Mouse (Mus musculus): ENCODE data around the gene Sgpp1. TPM values are rescaled to one million over a fixed set of nuclear protein-coding genes. Genes with fewer than 3 reads are reported as not detected.
"Not testable (repeated sequence)": the region's sequence is repeated elsewhere in the genome, so short reads cannot be mapped to it uniquely, and the experiment has no call there.

The Sgpp1 gene
- polyA plus RNA-seq, 1 experiment from 2014 or later, result 24.1 TPM

DNA sequence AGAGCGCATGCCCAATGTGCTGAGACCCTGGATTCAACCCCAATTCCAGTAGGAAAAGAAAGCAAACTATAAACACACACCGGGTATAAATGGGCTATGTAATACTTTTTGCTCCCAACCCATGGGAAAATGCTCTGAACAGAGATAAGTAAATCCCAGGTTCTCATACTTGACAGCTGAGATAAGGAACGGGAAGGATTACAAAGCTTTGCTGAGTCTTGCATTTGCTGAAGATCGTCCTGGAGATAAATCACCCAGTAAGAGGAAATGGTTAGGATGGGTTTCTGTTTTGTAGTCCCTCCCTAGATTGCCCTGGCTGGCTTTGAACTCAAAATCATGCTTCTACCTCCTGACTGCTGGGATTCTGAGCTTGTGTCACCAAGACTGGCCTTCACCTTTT, 48.2 kb downstream of the Sgpp1 start:
- WGBS, result 23% methylated on average over 4 of the region's 4 CpGs
- H3K27me3 ChIP-seq (replicated peaks; ENCODE audit: control insufficient read depth, insufficient read depth, low read length), result no peaks in the 10 kb centered on the region
- TF ChIP-seq CTCF (IDR thresholded peaks at IDR 0.05; ENCODE audit: low read depth), result no peak
- no peaks in the 10 kb centered on the region for H3K36me3 ChIP-seq (ENCODE audit: control insufficient read depth, insufficient read depth)
- no peak overlapping the region for H3K9ac ChIP-seq (ENCODE audit: low read depth, low read length)
- H3K4me3 ChIP-seq (ENCODE audit: low read depth, low read length), result no peak overlapping the region
- no peak for ATAC-seq
- no peak overlapping the region for H3K27ac ChIP-seq (ENCODE audit: low read depth, low read length)
- H3K4me2 ChIP-seq (replicated peaks; ENCODE audit: low read depth), result no peak overlapping the region
- H3K9me3 ChIP-seq (ENCODE audit: control insufficient read depth), result no peaks in the 10 kb centered on the region
- no peaks in the 10 kb centered on the region for H3K4me1 ChIP-seq (replicated peaks; ENCODE audit: control insufficient read depth, insufficient read depth, low read length)

- not testable (repeated sequence) for H3K27me3 ChIP-seq (replicated peaks; ENCODE audit: control insufficient read depth, insufficient read depth, low read length); H3K4me1 ChIP-seq (replicated peaks; ENCODE audit: control insufficient read depth, insufficient read depth, low read length); H3K9me3 ChIP-seq (ENCODE audit: control insufficient read depth); ATAC-seq; H3K36me3 ChIP-seq (ENCODE audit: control insufficient read depth, insufficient read depth); H3K9ac ChIP-seq (ENCODE audit: low read depth, low read length); H3K4me3 ChIP-seq (ENCODE audit: low read depth, low read length); H3K27ac ChIP-seq (ENCODE audit: low read depth, low read length); H3K4me2 ChIP-seq (replicated peaks; ENCODE audit: low read depth)
- WGBS, result 84% methylated on average over 4 of the region's 4 CpGs
Observed at GRCm38 (mm10) chr12:75684026-75684425, 51.5 kb downstream of the Sgpp1 start.

DNA sequence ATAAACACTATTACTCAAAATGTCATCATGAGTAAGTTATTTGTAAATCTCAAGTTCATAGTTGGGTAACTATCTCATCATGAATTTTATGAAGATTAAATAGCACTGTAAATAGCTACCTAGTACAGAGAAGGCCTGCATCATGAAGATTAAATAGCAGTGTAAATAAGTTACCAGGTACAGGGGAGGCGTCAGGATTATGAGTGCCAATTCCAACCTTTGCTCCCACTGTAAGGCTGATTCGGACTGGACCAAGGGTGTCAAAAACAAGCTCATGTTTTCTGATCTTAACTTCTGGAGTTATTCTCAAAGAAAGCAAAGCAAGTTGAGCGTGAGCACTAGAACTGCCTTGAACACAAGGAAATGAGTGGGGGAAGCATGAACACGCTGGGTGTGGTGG, 51.9 kb downstream of the Sgpp1 start:
- H3K4me1 ChIP-seq (replicated peaks; ENCODE audit: control insufficient read depth, insufficient read depth, low read length), result no peaks in the 10 kb centered on the region
- H3K9me3 ChIP-seq (ENCODE audit: control insufficient read depth), result no peaks in the 10 kb centered on the region
- H3K27ac ChIP-seq (ENCODE audit: low read depth, low read length), result no peak overlapping the region
- TF ChIP-seq CTCF (IDR thresholded peaks at IDR 0.05; ENCODE audit: low read depth), result no peak
- H3K36me3 ChIP-seq (ENCODE audit: control insufficient read depth, insufficient read depth), result no peaks in the 10 kb centered on the region
- H3K4me3 ChIP-seq (ENCODE audit: low read depth, low read length), result no peak overlapping the region
- H3K27me3 ChIP-seq (replicated peaks; ENCODE audit: control insufficient read depth, insufficient read depth, low read length), result no peaks in the 10 kb centered on the region
- H3K4me2 ChIP-seq (replicated peaks; ENCODE audit: low read depth), result no peak overlapping the region
- WGBS, result 69% methylated on average over 4 of the region's 4 CpGs
- ATAC-seq, result peak; percentile 72
- H3K9ac ChIP-seq (ENCODE audit: low read depth, low read length), result no peak overlapping the region

DNA sequence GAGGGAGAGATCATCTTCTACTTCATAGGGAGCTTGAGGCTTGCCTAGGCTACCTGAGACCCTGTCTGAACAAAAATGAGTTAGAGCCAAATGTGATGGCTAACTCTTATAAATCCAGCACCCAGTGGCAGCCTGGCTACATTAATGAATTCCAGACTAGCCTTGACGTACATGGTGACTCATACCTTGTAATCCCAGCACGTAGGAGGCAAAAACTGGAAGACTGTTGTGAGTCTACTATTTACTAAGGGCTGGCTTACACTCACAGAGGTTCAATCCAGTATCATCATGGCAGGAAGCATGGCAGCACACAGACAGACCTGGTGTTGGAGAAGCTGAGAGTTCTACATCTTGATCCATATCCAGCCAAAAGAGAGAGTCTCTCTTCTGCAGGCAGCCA, 52.7 kb downstream of the Sgpp1 start:
- ATAC-seq, result no peak
- TF ChIP-seq CTCF (IDR thresholded peaks at IDR 0.05; ENCODE audit: low read depth), result no peak

GRCm38 (mm10) chr12:75681101-75681500, 54.4 kb downstream of the Sgpp1 start:
- no peak for TF ChIP-seq CTCF (IDR thresholded peaks at IDR 0.05; ENCODE audit: low read depth)
- no peak for ATAC-seq
- no peak overlapping the region for H3K4me3 ChIP-seq (ENCODE audit: low read depth, low read length)
- no peaks in the 10 kb centered on the region for H3K27me3 ChIP-seq (replicated peaks; ENCODE audit: control insufficient read depth, insufficient read depth, low read length)
- no peaks in the 10 kb centered on the region for H3K36me3 ChIP-seq (ENCODE audit: control insufficient read depth, insufficient read depth)
- H3K4me1 ChIP-seq (replicated peaks; ENCODE audit: control insufficient read depth, insufficient read depth, low read length), result no peaks in the 10 kb centered on the region
- no peak overlapping the region for H3K4me2 ChIP-seq (replicated peaks; ENCODE audit: low read depth)
- 80% methylated on average over 4 of the region's 4 CpGs for WGBS
- H3K9me3 ChIP-seq (ENCODE audit: control insufficient read depth), result no peaks in the 10 kb centered on the region
- H3K27ac ChIP-seq (ENCODE audit: low read depth, low read length), result no peak overlapping the region
- H3K9ac ChIP-seq (ENCODE audit: low read depth, low read length), result no peak overlapping the region

More for the DNA sequence above, 52.7 kb downstream of the Sgpp1 start:
- Histone ChIP-seq H3K36me3 (ENCODE audit: control insufficient read depth, insufficient read depth) (no peaks in the 10 kb centered on the region), H3K4me3 (ENCODE audit: low read depth, low read length) (no peak overlapping the region), H3K27me3 (replicated peaks; ENCODE audit: control insufficient read depth, insufficient read depth, low read length) (no peaks in the 10 kb centered on the region), H3K4me1 (replicated peaks; ENCODE audit: control insufficient read depth, insufficient read depth, low read length) (no peaks in the 10 kb centered on the region), H3K27ac (ENCODE audit: low read depth, low read length) (no peak overlapping the region), H3K9me3 (ENCODE audit: control insufficient read depth) (no peaks in the 10 kb centered on the region), H3K4me2 (replicated peaks; ENCODE audit: low read depth) (no peak overlapping the region), H3K9ac (ENCODE audit: low read depth, low read length) (no peak overlapping the region)
- WGBS, result 69% methylated on average over 2 of the region's 2 CpGs

DNA sequence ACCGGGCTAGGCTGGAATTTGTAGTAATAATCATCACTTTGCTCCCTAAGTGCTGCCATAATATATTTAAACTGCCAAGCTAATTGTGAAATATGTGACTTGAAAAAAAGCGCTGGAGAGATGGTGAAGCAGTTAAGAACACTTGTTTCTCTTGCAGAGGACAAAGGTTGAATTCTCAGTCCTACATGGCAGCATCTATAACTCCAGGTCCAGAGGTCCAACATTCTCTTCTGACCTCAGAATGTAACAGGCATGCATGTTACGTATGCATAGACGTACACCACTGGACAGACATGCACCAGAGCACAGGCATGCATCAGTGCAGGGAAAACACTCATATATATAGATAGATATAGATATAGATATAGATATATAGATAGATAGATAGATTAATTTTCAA, 57.1 kb downstream of the Sgpp1 start:
- H3K9me3 ChIP-seq (ENCODE audit: control insufficient read depth), result no peaks in the 10 kb centered on the region
- no peak overlapping the region for H3K4me3 ChIP-seq (ENCODE audit: low read depth, low read length)
- H3K4me1 ChIP-seq (replicated peaks; ENCODE audit: control insufficient read depth, insufficient read depth, low read length), result no peaks in the 10 kb centered on the region
- H3K9ac ChIP-seq (ENCODE audit: low read depth, low read length), result no peak overlapping the region
- no peaks in the 10 kb centered on the region for H3K27me3 ChIP-seq (replicated peaks; ENCODE audit: control insufficient read depth, insufficient read depth, low read length)
- no peaks in the 10 kb centered on the region for H3K36me3 ChIP-seq (ENCODE audit: control insufficient read depth, insufficient read depth)
- H3K4me2 ChIP-seq (replicated peaks; ENCODE audit: low read depth), result no peak overlapping the region
- TF ChIP-seq CTCF (IDR thresholded peaks at IDR 0.05; ENCODE audit: low read depth), result no peak
- WGBS, result 53% methylated on average over 4 of the region's 4 CpGs
- H3K27ac ChIP-seq (ENCODE audit: low read depth, low read length), result 0 out of 2 replicates have a peak overlapping the region, but pooled peaks have one; percentile 55
- peak; percentile 93 for ATAC-seq

- Histone ChIP-seq H3K9ac (ENCODE audit: low read depth, low read length) (no peak overlapping the region), H3K27ac (ENCODE audit: low read depth, low read length) (no peak overlapping the region), H3K4me1 (replicated peaks; ENCODE audit: control insufficient read depth, insufficient read depth, low read length) (no peaks in the 10 kb centered on the region; the same call in 1 of the 2 replicates), H3K27me3 (replicated peaks; ENCODE audit: control insufficient read depth, insufficient read depth, low read length) (no peaks in the 10 kb centered on the region), H3K36me3 (ENCODE audit: control insufficient read depth, insufficient read depth) (no peaks in the 10 kb centered on the region), H3K4me3 (ENCODE audit: low read depth, low read length) (no peak overlapping the region), H3K4me2 (replicated peaks; ENCODE audit: low read depth) (no peak overlapping the region), H3K9me3 (ENCODE audit: control insufficient read depth) (no peaks in the 10 kb centered on the region)
- ATAC-seq, result no peak
- TF ChIP-seq CTCF (IDR thresholded peaks at IDR 0.05; ENCODE audit: low read depth), result no peak
- 97% methylated on average over 4 of the region's 4 CpGs for WGBS
Observed at GRCm38 (mm10) chr12:75672630-75673029, 62.9 kb downstream of the Sgpp1 start.

All from intestine, postnatal 0 days (tissue).